In genomic region chr13:95804113-95804512, GRCm38 (mm10) we compare ENCODE assay signal across 20 mouse cellular contexts.
"Had no signal": no experiment of that assay in that cellular context is flagged by ENCODE, and none has a peak within 500 bp of the region (broad histone marks: within the 10 kb centered on the region; RNA-seq: fewer than 3 reads in every experiment).

No protein-coding gene starts in this region.

- H3K27ac ChIP-seq: liver, embryonic 15.5 days; midbrain, embryonic 12.5 days; neural tube, embryonic 13.5 days; neural tube, embryonic 15.5 days had no signal

- ATAC-seq: midbrain, embryonic 16.5 days had no signal

- H3K9ac ChIP-seq: liver, embryonic 15.5 days; lung, embryonic 14.5 days; midbrain, embryonic 12.5 days; neural tube, embryonic 13.5 days; neural tube, embryonic 15.5 days had no signal

- H3K4me1 ChIP-seq: megakaryocyte, embryonic 14.5 days had no signal

- H3K27me3 ChIP-seq: liver, embryonic 15.5 days; neural tube, embryonic 13.5 days; neural tube, embryonic 15.5 days had no signal

- H3K36me3 ChIP-seq: liver, embryonic 15.5 days; midbrain, embryonic 10.5 days; midbrain, embryonic 12.5 days; neural tube, embryonic 13.5 days; neural tube, embryonic 15.5 days had no signal

- H3K9me3 ChIP-seq: liver, embryonic 15.5 days; megakaryocyte, embryonic 14.5 days; midbrain, embryonic 10.5 days; midbrain, embryonic 12.5 days; neural tube, embryonic 13.5 days; neural tube, embryonic 15.5 days had no signal

- H3K4me3 ChIP-seq: liver, embryonic 15.5 days; megakaryocyte, embryonic 14.5 days; midbrain, embryonic 10.5 days; midbrain, embryonic 12.5 days; myocyte; neural tube, embryonic 13.5 days; neural tube, embryonic 15.5 days had no signal

- H3K4me2 ChIP-seq: liver, embryonic 15.5 days; lung, embryonic 14.5 days; midbrain, embryonic 12.5 days; neural tube, embryonic 13.5 days; neural tube, embryonic 15.5 days had no signal

- DNase-seq: lung, adult 18-20 months; lung, embryonic 14.5 days; lung, postnatal 10 days; lung, postnatal 4 days; midbrain, embryonic 14.5 days; right cerebral cortex, adult 18-20 months; right cerebral cortex, postnatal 25 days; right cerebral cortex, postnatal 4 days; spleen, adult 18-20 months; thymus, adult 18-20 months; thymus, postnatal 14 days; thymus, postnatal 36 days had no signal
